Mouse (Mus musculus) kidney, postnatal 10 days (tissue): Measurements from ENCODE around the gene Olfr1490.
"Not testable (repeated sequence)": the region's sequence is repeated elsewhere in the genome, so short reads cannot be mapped to it uniquely, and the experiment has no call there.

Experiments used
- DNase-seq: peaks from one replicate; pipeline ENCODE4 v3.0.0; 2021; ENCODE audit warnings: mixed read lengths

Olfr1490 gene

DNA sequence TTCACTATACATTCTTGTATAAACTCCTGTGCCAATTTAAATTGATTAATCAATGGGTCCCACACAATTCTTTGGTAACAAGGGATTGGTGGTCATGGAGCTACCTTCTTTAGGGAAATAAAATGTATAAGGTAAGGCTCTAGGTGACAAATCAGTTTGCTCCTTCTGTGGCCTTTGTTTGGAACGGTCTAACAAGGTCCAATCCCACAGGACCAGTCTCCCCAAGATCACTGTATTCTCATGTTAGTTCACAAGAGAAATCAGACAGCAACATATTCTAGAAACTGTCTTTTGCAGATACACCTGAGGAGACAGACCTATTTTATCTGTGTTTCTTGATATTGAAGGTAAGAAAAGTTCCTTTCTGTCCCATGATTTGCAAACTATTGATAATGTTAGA lies at the start of gene Olfr1490:
Gene Olfr1490, plus strand, starts transcription at position 301 of the 400 bp plus-strand sequence.
- no peak for DNase-seq

DNA sequence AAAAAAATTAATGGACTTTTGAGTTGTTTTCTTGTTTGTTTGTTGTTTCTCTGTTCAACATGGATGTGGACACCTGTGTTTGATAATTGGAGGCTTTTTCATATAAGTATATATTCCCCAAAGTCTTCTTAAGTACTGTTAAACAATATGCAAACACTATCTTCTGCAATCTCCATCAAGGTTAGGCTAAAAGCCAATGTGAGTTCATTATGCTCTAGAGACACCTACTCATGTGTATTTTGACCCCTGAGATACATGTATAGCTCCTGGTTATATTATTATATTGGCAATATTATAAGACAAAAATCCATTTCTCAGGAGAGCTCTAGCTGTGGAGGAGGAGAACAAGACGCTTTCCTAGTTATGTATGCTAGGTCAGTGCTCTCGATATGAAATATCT lies 33.8 kb upstream of the Olfr1490 start, which contains the start of gene Olfr1487:
Gene Olfr1487, plus strand, starts transcription at position 301 of the 400 bp plus-strand sequence.
- not testable (repeated sequence) for DNase-seq

DNA sequence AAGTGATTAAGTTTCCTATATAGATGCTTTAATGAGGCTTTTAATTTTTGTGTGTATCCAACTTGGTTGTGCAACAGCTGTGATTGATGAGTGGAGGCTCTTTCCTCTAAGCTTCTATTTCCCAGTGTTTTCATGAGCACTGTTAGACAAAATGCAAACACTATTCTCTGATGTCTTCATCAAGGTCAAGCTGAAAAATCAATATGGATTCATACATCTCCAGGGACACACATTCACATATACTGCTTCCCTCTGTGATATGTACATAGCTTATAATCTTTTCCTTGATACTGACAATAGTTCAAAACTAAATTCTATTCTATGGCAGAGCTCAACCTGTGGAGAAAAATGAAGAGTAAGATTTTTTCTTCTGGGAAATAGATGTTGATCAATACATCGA lies 19.6 kb upstream of the Olfr1490 start, which contains the start of gene Olfr1489:
Gene Olfr1489, plus strand, starts transcription at position 301 of the 400 bp plus-strand sequence.
- no peak for DNase-seq

DNA sequence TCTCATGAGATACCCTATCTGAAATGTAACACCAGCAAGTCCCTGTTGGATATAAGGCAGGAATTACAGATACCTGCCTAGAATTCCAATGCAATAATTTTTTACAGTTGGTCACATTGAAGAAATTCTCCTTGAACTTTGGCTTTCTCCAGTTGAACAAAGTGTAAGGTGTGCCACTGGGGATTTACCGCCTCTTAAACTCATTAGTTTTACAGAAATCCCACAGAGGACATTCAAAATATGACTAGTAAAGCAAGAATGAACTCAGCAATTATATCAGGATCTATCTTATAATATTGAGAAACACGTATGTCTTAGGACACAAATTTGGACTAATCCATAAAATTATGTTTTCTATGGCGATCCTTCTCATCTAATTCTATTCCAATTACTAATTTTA lies 46.1 kb downstream of the Olfr1490 start, which contains the start of gene Olfr1491:
Gene Olfr1491, plus strand, starts transcription at position 301 of the 400 bp plus-strand sequence.
- DNase-seq: no peak
